Mouse (Mus musculus) T-helper 1 cell (primary cell): ENCODE data around the gene Fam161a.
"Not testable (repeated sequence)": the region's sequence is repeated elsewhere in the genome, so short reads cannot be mapped to it uniquely, and the experiment has no call there.

Experiments
- in situ Hi-C: fragments of 300-600 bp; cut with MboI, MseI; formaldehyde crosslinking; loops from one replicate; pipeline ENCODE4 v1.15.1; 2025; ENCODE audit warnings: high pct_unique_total_duplicates

Fam161a gene

GRCm38 (mm10) chr11:23047663-23048582, 40.6 kb downstream of the Fam161a start:
- in situ Hi-C loops: no loop called here

GRCm38 (mm10) chr11:23049642-23050041, 42.3 kb downstream of the Fam161a start:
- in situ Hi-C loops: no loop called here

GRCm38 (mm10) chr11:23052353-23052752, 45.0 kb downstream of the Fam161a start:
- in situ Hi-C loops: no loop called here

GRCm38 (mm10) chr11:23063153-23063552, 55.8 kb downstream of the Fam161a start:
- in situ Hi-C loops: no loop called here

- in situ Hi-C loops: no loop called here
Measured at GRCm38 (mm10) chr11:23063857-23064256, 56.5 kb downstream of the Fam161a start.

GRCm38 (mm10) chr11:23064276-23064675, 56.9 kb downstream of the Fam161a start:
- in situ Hi-C loops: not testable (repeated sequence)

- in situ Hi-C loops: no loop called here
Measured at GRCm38 (mm10) chr11:23065167-23065668, 57.9 kb downstream of the Fam161a start.

GRCm38 (mm10) chr11:23067395-23068136, 60.2 kb downstream of the Fam161a start:
- in situ Hi-C loops: no loop called here

GRCm38 (mm10) chr11:23068201-23068600, 60.9 kb downstream of the Fam161a start:
- in situ Hi-C loops: no loop called here

- in situ Hi-C loops: not testable (repeated sequence)
Measured at GRCm38 (mm10) chr11:23068986-23069385, 61.7 kb downstream of the Fam161a start.

- in situ Hi-C loops: no loop called here
Measured at GRCm38 (mm10) chr11:23074841-23075240, 67.5 kb downstream of the Fam161a start.

- in situ Hi-C loops: no loop called here
Measured at GRCm38 (mm10) chr11:23078541-23078940, 71.2 kb downstream of the Fam161a start.
